ENCODE assay signal across 23 mouse cellular contexts in genomic region chr4:40018208-40018607, GRCm38 (mm10).
DNase-seq lines count a peak whose midpoint lies in the region; ATAC-seq and TF ChIP-seq lines count a peak whose summit lies in the region.
"Had no signal": no experiment of that assay in that cellular context is flagged by ENCODE, and none has a peak within 500 bp of the region (broad histone marks: within the 10 kb centered on the region; RNA-seq: fewer than 3 reads in every experiment).

No protein-coding gene starts in this region.

- H3K9me3 ChIP-seq in embryonic facial prominence, embryonic 14.5 days (ENCODE audit: control insufficient read depth, low read length), result no peaks in the 10 kb centered on the region
- H3K9me3 ChIP-seq in embryonic facial prominence, embryonic 10.5 days, result no peaks in the 10 kb centered on the region
- no peaks in the 10 kb centered on the region for H3K9me3 ChIP-seq in hindbrain, postnatal 0 days (ENCODE audit: low read length)
- no peaks in the 10 kb centered on the region for H3K9me3 ChIP-seq in hindbrain, embryonic 10.5 days
- no peaks in the 10 kb centered on the region for H3K9me3 ChIP-seq in lung, embryonic 14.5 days (ENCODE audit: low read depth, low read length)
- H3K9me3 ChIP-seq: embryonic facial prominence, embryonic 15.5 days; forebrain, embryonic 10.5 days; heart, embryonic 13.5 days; intestine, embryonic 15.5 days; liver, embryonic 12.5 days; midbrain, embryonic 10.5 days; neural tube, embryonic 12.5 days; stomach, embryonic 15.5 days had no signal

- no peak overlapping the region for H3K4me3 ChIP-seq in embryonic facial prominence, embryonic 14.5 days (ENCODE audit: low read depth, low read length)
- no peak overlapping the region for H3K4me3 ChIP-seq in embryonic facial prominence, embryonic 10.5 days
- H3K4me3 ChIP-seq in hindbrain, postnatal 0 days (ENCODE audit: low read length), result no peak overlapping the region
- no peak overlapping the region for H3K4me3 ChIP-seq in hindbrain, embryonic 10.5 days
- H3K4me3 ChIP-seq in lung, embryonic 14.5 days (ENCODE audit: low read depth, low read length), result no peak overlapping the region
- H3K4me3 ChIP-seq: embryonic facial prominence, embryonic 15.5 days; forebrain, embryonic 10.5 days; heart, embryonic 13.5 days; intestine, embryonic 15.5 days; left cerebral cortex, adult 2 months; liver, embryonic 12.5 days; midbrain, embryonic 10.5 days; neural tube, embryonic 12.5 days; stomach, embryonic 15.5 days had no signal

- H3K4me2 ChIP-seq in embryonic facial prominence, embryonic 14.5 days (ENCODE audit: low read depth, low read length), result no peak overlapping the region
- no peak overlapping the region for H3K4me2 ChIP-seq in hindbrain, postnatal 0 days (ENCODE audit: low read depth, low read length)
- no peak overlapping the region for H3K4me2 ChIP-seq in lung, embryonic 14.5 days
- H3K4me2 ChIP-seq: embryonic facial prominence, embryonic 15.5 days; heart, embryonic 13.5 days; hindbrain, embryonic 14.5 days; intestine, embryonic 15.5 days; liver, embryonic 12.5 days; neural tube, embryonic 12.5 days; stomach, embryonic 15.5 days had no signal

- H3K36me3 ChIP-seq in embryonic facial prominence, embryonic 14.5 days (ENCODE audit: control insufficient read depth, insufficient read depth, low read length), result no peaks in the 10 kb centered on the region
- H3K36me3 ChIP-seq in embryonic facial prominence, embryonic 10.5 days (replicated peaks), result no peaks in the 10 kb centered on the region
- H3K36me3 ChIP-seq in hindbrain, postnatal 0 days (ENCODE audit: insufficient read depth, low read length), result no peaks in the 10 kb centered on the region
- no peaks in the 10 kb centered on the region for H3K36me3 ChIP-seq in hindbrain, embryonic 10.5 days
- no peaks in the 10 kb centered on the region for H3K36me3 ChIP-seq in lung, embryonic 14.5 days (ENCODE audit: insufficient read depth)
- H3K36me3 ChIP-seq: embryonic facial prominence, embryonic 15.5 days; forebrain, embryonic 10.5 days; heart, embryonic 13.5 days; intestine, embryonic 15.5 days; liver, embryonic 12.5 days; midbrain, embryonic 10.5 days; neural tube, embryonic 12.5 days; stomach, embryonic 15.5 days had no signal

- peak; percentile 47 for DNase-seq in embryonic facial prominence, embryonic 14.5 days (ENCODE audit: low spot score)
- no peak for DNase-seq in embryonic facial prominence, embryonic 10.5 days (ENCODE audit: low spot score)
- DNase-seq in hindbrain, postnatal 0 days (ENCODE audit: low spot score), result peak; percentile 30
- DNase-seq in hindbrain, embryonic 10.5 days (ENCODE audit: low spot score), result no peak
- peak; percentile 50 for DNase-seq in lung, embryonic 14.5 days
- DNase-seq in lung, postnatal 25 days (ENCODE audit: low spot score), result no peak
- peak; percentile 35 for DNase-seq in brain, adult 2 months (ENCODE audit: low read depth, low spot score)
- DNase-seq: cerebellum, adult 9-11 months; lung, adult 2 months; lung, postnatal 4 days; thymus, adult 18-20 months; thymus, postnatal 4 days had no signal

- no peak overlapping the region for H3K9ac ChIP-seq in embryonic facial prominence, embryonic 14.5 days (ENCODE audit: low read depth, low read length)
- H3K9ac ChIP-seq in hindbrain, postnatal 0 days (replicated peaks; ENCODE audit: low read length), result no peak overlapping the region
- no peak overlapping the region for H3K9ac ChIP-seq in lung, embryonic 14.5 days
- H3K9ac ChIP-seq: embryonic facial prominence, embryonic 15.5 days; heart, embryonic 13.5 days; hindbrain, embryonic 14.5 days; intestine, embryonic 15.5 days; liver, embryonic 12.5 days; neural tube, embryonic 12.5 days; stomach, embryonic 15.5 days had no signal

- no peak overlapping the region for H3K27ac ChIP-seq in embryonic facial prominence, embryonic 14.5 days (replicated peaks; ENCODE audit: low read depth, low read length)
- no peak overlapping the region for H3K27ac ChIP-seq in embryonic facial prominence, embryonic 10.5 days (replicated peaks)
- no peak overlapping the region for H3K27ac ChIP-seq in hindbrain, postnatal 0 days
- H3K27ac ChIP-seq in hindbrain, embryonic 10.5 days, result no peak overlapping the region
- H3K27ac ChIP-seq in lung, embryonic 14.5 days (ENCODE audit: low read depth), result no peak overlapping the region
- H3K27ac ChIP-seq: embryonic facial prominence, embryonic 15.5 days; forebrain, embryonic 10.5 days; heart, embryonic 13.5 days; hindbrain, embryonic 14.5 days; intestine, embryonic 15.5 days; left cerebral cortex, adult 2 months; liver, embryonic 12.5 days; midbrain, embryonic 10.5 days; neural tube, embryonic 12.5 days; stomach, embryonic 15.5 days had no signal

- H3K4me1 ChIP-seq in embryonic facial prominence, embryonic 14.5 days (ENCODE audit: control insufficient read depth, insufficient read depth, low read length), result no peaks in the 10 kb centered on the region
- H3K4me1 ChIP-seq in embryonic facial prominence, embryonic 10.5 days, result no peaks in the 10 kb centered on the region
- no peaks in the 10 kb centered on the region for H3K4me1 ChIP-seq in hindbrain, postnatal 0 days (ENCODE audit: insufficient read depth, low read length)
- no peaks in the 10 kb centered on the region for H3K4me1 ChIP-seq in hindbrain, embryonic 10.5 days (replicated peaks)
- H3K4me1 ChIP-seq in lung, embryonic 14.5 days (ENCODE audit: insufficient read depth), result no peaks in the 10 kb centered on the region
- H3K4me1 ChIP-seq: embryonic facial prominence, embryonic 15.5 days; forebrain, embryonic 10.5 days; intestine, embryonic 15.5 days; liver, embryonic 12.5 days; midbrain, embryonic 10.5 days; neural tube, embryonic 12.5 days; stomach, embryonic 15.5 days had no signal

- H3K27me3 ChIP-seq in embryonic facial prominence, embryonic 14.5 days (replicated peaks; ENCODE audit: control insufficient read depth, insufficient read depth, low read length), result no peaks in the 10 kb centered on the region; the same call in 1 of the 2 replicates
- H3K27me3 ChIP-seq in embryonic facial prominence, embryonic 10.5 days (replicated peaks; ENCODE audit: low read depth, poor library complexity, severe bottlenecking), result no peaks in the 10 kb centered on the region
- no peaks in the 10 kb centered on the region for H3K27me3 ChIP-seq in hindbrain, postnatal 0 days (ENCODE audit: insufficient read depth, low read length)
- no peaks in the 10 kb centered on the region for H3K27me3 ChIP-seq in hindbrain, embryonic 10.5 days (ENCODE audit: insufficient read depth, poor library complexity, severe bottlenecking)
- H3K27me3 ChIP-seq in lung, embryonic 14.5 days (ENCODE audit: insufficient read depth, low read length), result no peaks in the 10 kb centered on the region
- H3K27me3 ChIP-seq: embryonic facial prominence, embryonic 15.5 days; heart, embryonic 13.5 days; intestine, embryonic 15.5 days; liver, embryonic 12.5 days; neural tube, embryonic 12.5 days; stomach, embryonic 15.5 days had no signal

- TF ChIP-seq CTCF in hindbrain, postnatal 0 days (IDR thresholded peaks at IDR 0.05; ENCODE audit: low read depth), result no peak
- no peak for TF ChIP-seq CTCF in lung, embryonic 14.5 days (IDR thresholded peaks at IDR 0.05; ENCODE audit: low read depth)

- 74% methylated on average over 4 of the region's 4 CpGs for WGBS in embryonic facial prominence, embryonic 14.5 days
- 90% methylated on average over 4 of the region's 4 CpGs for WGBS in embryonic facial prominence, embryonic 10.5 days
- WGBS in hindbrain, postnatal 0 days, result 53% methylated on average over 4 of the region's 4 CpGs
- 91% methylated on average over 4 of the region's 4 CpGs for WGBS in hindbrain, embryonic 10.5 days
- 53% methylated on average over 4 of the region's 4 CpGs for WGBS in lung, embryonic 14.5 days

- ATAC-seq in embryonic facial prominence, embryonic 14.5 days (ENCODE audit: low read depth), result no peak
- ATAC-seq in hindbrain, postnatal 0 days, result no peak
- ATAC-seq in lung, embryonic 14.5 days (ENCODE audit: insufficient read depth), result no peak
- no peak for ATAC-seq in megakaryocyte-erythroid progenitor cell, adult 5-6 weeks (replicated peaks; ENCODE audit: low FRiP score, low TSS enrichment, poor library complexity, severe bottlenecking)
- ATAC-seq: intestine, embryonic 15.5 days; liver, embryonic 12.5 days had no signal

Comparison
In these comparisons a context has a peak if more than half of its experiments do, and no peak if none do; other contexts are left out.
1. DNase-seq: peak in embryonic facial prominence, embryonic 14.5 days (single experiment), hindbrain, postnatal 0 days (single experiment), lung, embryonic 14.5 days (single experiment) and brain, adult 2 months (single experiment); none in embryonic facial prominence, embryonic 10.5 days (single experiment), hindbrain, embryonic 10.5 days (single experiment) and lung, postnatal 25 days (single experiment).